Mouse (Mus musculus) lung, postnatal 0 days (tissue): Measurements from ENCODE around the gene Aldh1l1. TPM values are rescaled to one million over a fixed set of nuclear protein-coding genes. Genes with fewer than 3 reads are reported as not detected.

ENCODE experiments used
- ATAC-seq: fragments of 200-750 bp; cut with Nextera tagmentation; 2 replicates; pipeline ENCODE4 v1.8.0; 2017; ENCODE audit warnings: moderate library complexity
- DNase-seq: peaks from one replicate; pipeline ENCODE4 v3.0.0-alpha.2; 2016; ENCODE audit warnings: low spot score
- H3K27ac ChIP-seq: fragments of 300-500 bp; sonication (generic); 2 replicates; pipeline ENCODE4 v1.5.1; 2014; ENCODE audit warnings: antibody characterized with exemption, mild to moderate bottlenecking, low read length, mixed read lengths
- H3K27me3 ChIP-seq: fragments of 300-500 bp; sonication (generic); replicated peaks from 2 replicates; pipeline ENCODE4 v1.6.1; 2014; ENCODE audit warnings: low read length, mixed read lengths; ENCODE audit not compliant: insufficient read depth
- H3K36me3 ChIP-seq: fragments of 300-500 bp; sonication (generic); 2 replicates; pipeline ENCODE4 v1.6.1; 2014; ENCODE audit warnings: low read length, mixed read lengths; ENCODE audit not compliant: insufficient read depth
- H3K4me1 ChIP-seq: fragments of 300-500 bp; sonication (generic); 2 replicates; pipeline ENCODE4 v1.6.1; 2014; ENCODE audit warnings: antibody characterized with exemption, low read depth, low read length, mixed read lengths; ENCODE audit not compliant: insufficient read depth
- H3K4me2 ChIP-seq: fragments of 300-500 bp; sonication (generic); replicated peaks from 2 replicates; pipeline ENCODE4 v1.6.1; 2014; ENCODE audit warnings: low read depth, mild to moderate bottlenecking, low read length, moderate library complexity, mixed read lengths
- H3K4me3 ChIP-seq: fragments of 300-500 bp; sonication (generic); 2 replicates; pipeline ENCODE4 v1.5.1; 2014; ENCODE audit warnings: low read depth, low read length
- H3K9ac ChIP-seq: fragments of 300-500 bp; sonication (generic); replicated peaks from 2 replicates; pipeline ENCODE4 v1.6.1; 2014; ENCODE audit warnings: low read depth, mild to moderate bottlenecking
- H3K9me3 ChIP-seq: fragments of 300-500 bp; sonication (generic); 2 replicates; pipeline ENCODE4 v1.6.1; 2016; ENCODE audit warnings: low read length, mixed read lengths
- CTCF ChIP-seq: IDR thresholded peaks from 2 replicates; pipeline ENCODE4 v1.5.1; 2016; ENCODE audit warnings: antibody characterized with exemption, mild to moderate bottlenecking
- EP300 ChIP-seq: IDR thresholded peaks from 2 replicates; pipeline ENCODE4 v1.6.1; 2016; ENCODE audit warnings: antibody characterized with exemption, mild to moderate bottlenecking, control low read depth
- whole genome bisulfite sequencing: fragments of 180-500 bp; shearing (Covaris S2); extraction: QIAGEN DNeasy Blood & Tissue Kit; methylation state at CpG from one replicate; pipeline ENCODE4 v1.1.7; 2014; 5-methylcytosine and 5-hydroxymethylcytosine counted together
- polyA plus RNA-seq: library from polyadenylated mRNA; unstranded; fragments of >200 nt; fragmentation: Nextera tagmentation; extraction: Ambion mirVana; gene quantifications from 2 replicates; pipeline ENCODE4 v1.2.1, GENCODE M21; 2015

The Aldh1l1 gene
- polyA plus RNA-seq, 1 experiment from 2014 or later: 4.8 TPM

DNA sequence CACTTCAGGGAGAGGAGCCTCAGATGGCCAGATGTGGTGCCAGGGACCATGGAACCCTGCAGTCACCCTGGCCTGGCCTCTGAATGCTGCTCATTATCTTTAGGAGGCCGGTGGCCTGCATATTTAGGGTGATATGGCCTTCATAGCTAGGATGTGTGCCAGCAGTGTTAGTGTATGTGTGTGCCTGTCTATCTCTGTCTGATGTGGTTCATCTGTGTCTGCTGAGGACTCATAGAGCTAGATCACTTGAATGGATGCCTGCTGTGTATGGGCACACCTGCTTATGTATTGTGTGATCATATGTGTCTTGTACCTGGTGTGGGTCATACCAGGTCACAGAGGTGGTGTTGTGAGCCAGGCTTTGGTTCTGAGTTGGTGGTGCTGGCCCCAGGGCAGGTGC lies 18.0 kb upstream of the Aldh1l1 start:
- Histone ChIP-seq H3K4me2 (peak overlapping the region; percentile 1; the same call in 1 of the 2 replicates), H3K4me1 (peaks cover 49% of the 10 kb centered on the region; the same call in 1 of the 2 replicates), H3K27ac (no peak overlapping the region), H3K4me3 (no peak overlapping the region), H3K9ac (no peak overlapping the region), H3K9me3 (no peaks in the 10 kb centered on the region), H3K36me3 (0 out of 2 replicates have a peak, but pooled peaks cover 6% of the 10 kb centered on the region), H3K27me3 (no peaks in the 10 kb centered on the region)
- DNase-seq: no peak
- no peak for ATAC-seq
- 67% methylated on average over 1 of the region's 1 CpGs for WGBS
- TF ChIP-seq EP300: no peak

DNA sequence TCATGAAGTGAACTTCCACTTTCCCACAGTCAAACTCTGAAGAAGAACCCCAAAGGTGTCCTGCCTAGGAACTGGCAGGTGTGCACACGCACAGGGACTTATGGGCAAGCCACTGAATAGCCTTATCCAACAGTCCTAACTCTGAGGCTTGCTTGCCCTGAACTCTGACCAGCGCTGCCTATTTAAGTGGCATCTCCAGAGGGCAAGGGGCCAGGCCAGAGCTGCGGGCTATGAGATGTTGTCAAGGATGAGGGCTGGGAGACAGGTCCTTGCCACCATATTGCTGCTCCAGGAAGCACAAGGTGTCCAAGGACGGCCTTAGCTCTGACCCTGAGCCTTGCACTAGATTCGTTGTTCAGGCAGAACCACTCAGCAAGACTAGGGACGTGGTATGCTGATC lies 17.2 kb upstream of the Aldh1l1 start:
- Histone ChIP-seq H3K27ac (peak overlapping the region; percentile 51; the same call in 1 of the 2 replicates), H3K9ac (no peak overlapping the region), H3K4me1 (peaks cover 47% of the 10 kb centered on the region; the same call in 1 of the 2 replicates), H3K4me3 (no peak overlapping the region), H3K27me3 (no peaks in the 10 kb centered on the region), H3K4me2 (no peak overlapping the region), H3K9me3 (no peaks in the 10 kb centered on the region), H3K36me3 (0 out of 2 replicates have a peak, but pooled peaks cover 12% of the 10 kb centered on the region)
- 87% methylated on average over 6 of the region's 6 CpGs for WGBS
- TF ChIP-seq EP300 (no peak), CTCF (no peak)
- DNase-seq: no peak
- ATAC-seq: no peak

DNA sequence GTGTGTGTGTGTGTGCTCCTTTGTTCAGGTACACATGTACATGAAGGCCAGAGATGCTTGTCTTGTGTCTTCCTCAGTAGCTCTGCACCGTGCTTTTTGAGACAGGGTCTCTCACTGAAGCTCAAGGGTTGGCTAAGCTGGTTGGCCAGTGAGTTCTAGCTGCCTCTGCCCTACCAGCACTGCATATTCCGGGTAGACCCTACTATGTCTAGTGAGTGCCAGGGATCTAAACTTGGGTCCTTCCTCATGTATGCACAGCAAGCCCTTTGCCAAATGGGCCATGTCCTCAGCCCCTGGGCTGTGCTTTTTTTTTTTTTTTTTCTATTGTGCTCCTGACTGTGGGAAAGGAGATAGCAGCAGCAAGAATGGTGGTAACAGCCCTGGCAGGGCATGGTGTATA lies 16.0 kb upstream of the Aldh1l1 start:
- WGBS: 83% methylated on average over 2 of the region's 2 CpGs
- Histone ChIP-seq H3K4me1 (peaks cover 38% of the 10 kb centered on the region; the same call in 1 of the 2 replicates), H3K9ac (no peak overlapping the region), H3K9me3 (no peaks in the 10 kb centered on the region), H3K36me3 (0 out of 2 replicates have a peak, but pooled peaks cover 16% of the 10 kb centered on the region), H3K27me3 (no peaks in the 10 kb centered on the region), H3K27ac (peak overlapping the region; percentile 89), H3K4me2 (no peak overlapping the region), H3K4me3 (no peak overlapping the region)
- ATAC-seq: no peak
- DNase-seq: no peak
- TF ChIP-seq EP300: no peak
- TF ChIP-seq CTCF: no peak

DNA sequence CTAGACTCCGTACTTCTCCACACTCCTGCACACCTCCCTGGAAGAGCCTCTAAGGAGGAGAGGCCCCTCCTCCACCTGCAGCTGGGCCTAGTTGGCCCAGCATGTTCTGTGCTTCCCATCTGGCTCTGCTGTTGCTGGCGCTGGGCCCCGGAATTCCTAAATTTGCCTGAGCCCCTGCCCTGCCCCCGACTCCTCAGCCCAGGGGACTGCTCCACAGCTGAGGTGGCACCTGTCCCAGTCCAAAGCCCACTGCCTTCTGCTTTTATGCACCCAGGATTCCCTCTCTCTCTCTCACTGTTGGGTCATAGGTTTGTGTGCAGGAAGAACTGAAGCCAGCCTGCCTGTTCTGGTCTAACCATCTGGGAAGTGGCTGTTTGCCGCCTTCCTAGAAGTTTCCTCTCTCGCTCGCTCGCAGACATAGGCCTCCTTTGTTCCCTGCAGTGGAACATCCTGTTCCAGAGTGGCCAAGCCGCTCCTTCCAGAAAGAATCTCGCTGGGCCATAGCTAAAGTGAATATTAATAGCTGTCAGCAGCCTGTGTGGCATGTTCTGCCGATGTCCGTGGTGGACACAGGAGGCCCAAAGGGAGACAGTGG lies 15.2 kb upstream of the Aldh1l1 start:
- Histone ChIP-seq H3K9ac (no peak overlapping the region; the same call in 1 of the 2 replicates), H3K27ac (peak overlapping the region; percentile 89), H3K4me2 (no peak overlapping the region), H3K4me1 (peaks cover 30% of the 10 kb centered on the region; the same call in 1 of the 2 replicates), H3K9me3 (no peaks in the 10 kb centered on the region), H3K4me3 (no peak overlapping the region), H3K27me3 (no peaks in the 10 kb centered on the region), H3K36me3 (0 out of 2 replicates have a peak, but pooled peaks cover 16% of the 10 kb centered on the region)
- WGBS: 16% methylated on average over 12 of the region's 12 CpGs
- peak; percentile 83 for DNase-seq
- peak; percentile 97 for TF ChIP-seq EP300
- no peak for TF ChIP-seq CTCF
- peak; percentile 79 for ATAC-seq

DNA sequence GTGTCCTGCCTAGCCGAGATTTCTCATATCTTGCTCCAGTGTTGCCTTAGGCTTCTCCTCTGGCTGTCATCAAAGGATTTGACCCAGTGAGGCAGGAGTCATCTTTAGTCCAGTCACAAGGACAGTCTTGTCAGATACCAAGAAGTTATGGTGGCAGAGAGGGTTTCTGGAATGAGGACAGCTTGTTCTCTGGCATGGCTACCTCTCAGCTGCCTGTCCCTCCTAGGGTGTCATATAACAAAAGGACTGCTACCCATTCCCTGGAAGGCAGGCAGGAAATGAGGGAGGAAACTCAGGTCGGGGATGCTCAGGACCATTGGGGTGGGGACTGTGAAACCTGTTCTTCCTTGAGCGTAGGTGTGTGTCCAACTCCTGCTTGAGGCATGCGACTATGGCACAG lies 14.1 kb upstream of the Aldh1l1 start:
- Histone ChIP-seq H3K9me3 (no peaks in the 10 kb centered on the region), H3K27me3 (no peaks in the 10 kb centered on the region)
- WGBS: 64% methylated on average over 4 of the region's 4 CpGs

DNA sequence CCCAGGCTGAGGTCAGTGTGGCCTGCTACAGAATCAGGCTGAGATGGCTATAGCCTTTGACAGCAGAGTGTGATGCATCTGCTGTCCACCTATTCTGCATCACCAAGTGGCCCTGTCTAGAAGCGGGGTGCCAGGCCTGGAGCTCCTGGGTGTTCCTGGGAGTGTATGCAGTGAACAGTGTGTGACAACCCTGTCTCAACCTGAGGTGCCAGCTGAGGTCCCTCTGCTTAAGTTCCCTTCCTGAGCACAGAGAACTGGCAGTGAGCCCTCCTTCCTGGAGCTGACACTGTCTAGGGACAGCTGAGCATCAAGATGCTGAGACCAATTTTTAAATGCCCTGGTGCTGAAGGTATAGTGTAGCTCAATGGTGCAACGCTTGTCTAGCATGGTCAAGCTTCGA lies 13.5 kb upstream of the Aldh1l1 start:
- no peak for ATAC-seq
- H3K4me3 ChIP-seq: no peak overlapping the region
- no peak for DNase-seq
- H3K36me3 ChIP-seq: 0 out of 2 replicates have a peak, but pooled peaks cover 12% of the 10 kb centered on the region
- H3K9ac ChIP-seq: no peak overlapping the region
- TF ChIP-seq CTCF: no peak
- peaks cover 17% of the 10 kb centered on the region; the same call in 1 of the 2 replicates for H3K4me1 ChIP-seq
- H3K27ac ChIP-seq: no peak overlapping the region
- no peak overlapping the region for H3K4me2 ChIP-seq
- no peaks in the 10 kb centered on the region for H3K27me3 ChIP-seq
- no peaks in the 10 kb centered on the region for H3K9me3 ChIP-seq
- 81% methylated on average over 3 of the region's 3 CpGs for WGBS

More for the DNA sequence above, 14.1 kb upstream of the Aldh1l1 start:
- Histone ChIP-seq H3K4me3 (no peak overlapping the region), H3K4me1 (peaks cover 23% of the 10 kb centered on the region; the same call in 1 of the 2 replicates), H3K27ac (peak overlapping the region; percentile 89), H3K9ac (no peak overlapping the region), H3K36me3 (0 out of 2 replicates have a peak, but pooled peaks cover 16% of the 10 kb centered on the region), H3K4me2 (no peak overlapping the region)
- DNase-seq (no peak), ATAC-seq (no peak)
- TF ChIP-seq EP300: no peak
- no peak for TF ChIP-seq CTCF
